Mouse (Mus musculus): ENCODE results near the gene Col18a1. TPM values are rescaled to one million over a fixed set of nuclear protein-coding genes. Genes with fewer than 3 reads are reported as not detected.

The Col18a1 gene
- total RNA-seq, 1 experiment, result 414 TPM

GRCm38 (mm10) chr10:77099777-77100176 is 66.6 kb downstream of the Col18a1 start:
- in situ Hi-C loops (cut with MboI; ENCODE audit: low sequenced_read_pairs in 2 of 2, unreplicated experiment in 2 of 2), result no loop called here
- no peak for TF ChIP-seq ZNF384 (IDR thresholded peaks at IDR 0.05; ENCODE audit: low read depth, low read length)
- no peak for TF ChIP-seq MAFK (IDR thresholded peaks at IDR 0.05; ENCODE audit: insufficient read depth, low read depth, low read length)
- no peak for TF ChIP-seq ZC3H11A (IDR thresholded peaks at IDR 0.05; ENCODE audit: borderline replicate concordance, low read depth, low read length)
- TF ChIP-seq HCFC1 (IDR thresholded peaks at IDR 0.05; ENCODE audit: borderline replicate concordance, insufficient read depth, low read length), result no peak
- no peak for TF ChIP-seq CHD2 (IDR thresholded peaks at IDR 0.05; ENCODE audit: low read depth, low read length)
- peaks cover 21% of the 10 kb centered on the region for H3K36me3 ChIP-seq (ENCODE audit: control insufficient read depth, insufficient read depth, low read length, poor library complexity, severe bottlenecking)
- H3K4me1 ChIP-seq (ENCODE audit: control insufficient read depth in 2 of 2, insufficient read depth in 2 of 2, low read length in 2 of 2, poor library complexity in 1 of 2), result peaks cover 2 to 31% of the 10 kb centered on the region in 2 experiments; a peak in 2 of 4 replicates
- DNase-seq (ENCODE audit: low read depth, low spot score), result no peak
- H3K27ac ChIP-seq (ENCODE audit: insufficient read depth, low read depth, low read length, poor library complexity, severe bottlenecking), result no peak overlapping the region
- no peaks in the 10 kb centered on the region for H3K9me3 ChIP-seq (ENCODE audit: control insufficient read depth, insufficient read depth, low read depth, low read length)
- H3K9ac ChIP-seq (ENCODE audit: insufficient read depth, low read depth, low read length, poor library complexity, severe bottlenecking), result no peak overlapping the region
- H3K4me3 ChIP-seq (ENCODE audit: insufficient read depth in 1 of 2, low read depth in 1 of 2, low read length in 2 of 2, poor library complexity in 1 of 2, severe bottlenecking in 1 of 2), result no peak overlapping the region

DNA sequence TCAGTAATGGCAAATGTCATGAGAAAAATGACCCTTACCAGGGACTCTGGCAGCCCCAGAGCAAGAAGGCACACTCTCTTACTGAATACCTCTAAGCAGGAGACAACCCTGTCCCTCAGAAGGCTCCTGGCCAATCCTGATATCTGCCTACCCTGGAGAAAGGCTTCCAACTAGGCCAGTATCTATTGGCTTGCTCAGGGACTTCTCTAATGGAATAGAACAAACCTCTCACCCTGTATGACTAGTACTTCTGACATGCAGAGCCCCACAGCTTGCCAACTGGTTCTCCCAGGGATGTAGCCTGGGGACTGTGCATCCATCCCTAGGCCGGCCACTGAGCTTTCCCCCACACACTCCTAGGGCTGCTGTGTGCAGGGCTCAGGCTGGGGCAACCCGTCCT is 67.7 kb downstream of the Col18a1 start:
- peaks cover 28% of the 10 kb centered on the region for H3K36me3 ChIP-seq (ENCODE audit: control insufficient read depth, insufficient read depth, low read length, poor library complexity, severe bottlenecking)
- H3K9ac ChIP-seq (ENCODE audit: insufficient read depth, low read depth, low read length, poor library complexity, severe bottlenecking), result no peak overlapping the region
- DNase-seq (ENCODE audit: low read depth, low spot score), result no peak
- H3K4me3 ChIP-seq (ENCODE audit: insufficient read depth in 1 of 2, low read depth in 1 of 2, low read length in 2 of 2, poor library complexity in 1 of 2, severe bottlenecking in 1 of 2), result no peak overlapping the region
- no peak for TF ChIP-seq CHD2 (IDR thresholded peaks at IDR 0.05; ENCODE audit: low read depth, low read length)
- no peak for TF ChIP-seq HCFC1 (IDR thresholded peaks at IDR 0.05; ENCODE audit: borderline replicate concordance, insufficient read depth, low read length)
- TF ChIP-seq ZC3H11A (IDR thresholded peaks at IDR 0.05; ENCODE audit: borderline replicate concordance, low read depth, low read length), result no peak
- no peak for TF ChIP-seq ZNF384 (IDR thresholded peaks at IDR 0.05; ENCODE audit: low read depth, low read length)
- TF ChIP-seq MAFK (IDR thresholded peaks at IDR 0.05; ENCODE audit: insufficient read depth, low read depth, low read length), result no peak
- in situ Hi-C loops (cut with MboI; ENCODE audit: low sequenced_read_pairs in 2 of 2, unreplicated experiment in 2 of 2), result no loop called here
- no peak overlapping the region for H3K27ac ChIP-seq (ENCODE audit: insufficient read depth, low read depth, low read length, poor library complexity, severe bottlenecking)
- H3K4me1 ChIP-seq (ENCODE audit: control insufficient read depth in 2 of 2, insufficient read depth in 2 of 2, low read length in 2 of 2, poor library complexity in 1 of 2), result peaks cover 2 to 27% of the 10 kb centered on the region in 2 experiments; a peak in 2 of 4 replicates
- H3K9me3 ChIP-seq (ENCODE audit: control insufficient read depth, insufficient read depth, low read depth, low read length), result no peaks in the 10 kb centered on the region

- H3K27ac ChIP-seq (ENCODE audit: insufficient read depth, low read depth, low read length, poor library complexity, severe bottlenecking), result no peak overlapping the region
- DNase-seq (ENCODE audit: low read depth, low spot score), result no peak
- no peaks in the 10 kb centered on the region for H3K9me3 ChIP-seq (ENCODE audit: control insufficient read depth, insufficient read depth, low read depth, low read length)
- H3K9ac ChIP-seq (ENCODE audit: insufficient read depth, low read depth, low read length, poor library complexity, severe bottlenecking), result no peak overlapping the region
- peaks cover 28% of the 10 kb centered on the region for H3K36me3 ChIP-seq (ENCODE audit: control insufficient read depth, insufficient read depth, low read length, poor library complexity, severe bottlenecking)
- in situ Hi-C loops (cut with MboI; ENCODE audit: low sequenced_read_pairs in 2 of 2, unreplicated experiment in 2 of 2), result no loop called here
- H3K4me1 ChIP-seq (ENCODE audit: control insufficient read depth in 2 of 2, insufficient read depth in 2 of 2, low read length in 2 of 2, poor library complexity in 1 of 2), result peaks cover 2 to 27% of the 10 kb centered on the region in 2 experiments; a peak in 2 of 4 replicates
- H3K4me3 ChIP-seq (ENCODE audit: insufficient read depth in 1 of 2, low read depth in 1 of 2, low read length in 2 of 2, poor library complexity in 1 of 2, severe bottlenecking in 1 of 2), result no peak overlapping the region
- TF ChIP-seq ZNF384 (IDR thresholded peaks at IDR 0.05; ENCODE audit: low read depth, low read length), result no peak
- no peak for TF ChIP-seq CHD2 (IDR thresholded peaks at IDR 0.05; ENCODE audit: low read depth, low read length)
- no peak for TF ChIP-seq ZC3H11A (IDR thresholded peaks at IDR 0.05; ENCODE audit: borderline replicate concordance, low read depth, low read length)
- no peak for TF ChIP-seq HCFC1 (IDR thresholded peaks at IDR 0.05; ENCODE audit: borderline replicate concordance, insufficient read depth, low read length)
- no peak for TF ChIP-seq MAFK (IDR thresholded peaks at IDR 0.05; ENCODE audit: insufficient read depth, low read depth, low read length)
Measured at GRCm38 (mm10) chr10:77097890-77098200, 68.5 kb downstream of the Col18a1 start.

DNA sequence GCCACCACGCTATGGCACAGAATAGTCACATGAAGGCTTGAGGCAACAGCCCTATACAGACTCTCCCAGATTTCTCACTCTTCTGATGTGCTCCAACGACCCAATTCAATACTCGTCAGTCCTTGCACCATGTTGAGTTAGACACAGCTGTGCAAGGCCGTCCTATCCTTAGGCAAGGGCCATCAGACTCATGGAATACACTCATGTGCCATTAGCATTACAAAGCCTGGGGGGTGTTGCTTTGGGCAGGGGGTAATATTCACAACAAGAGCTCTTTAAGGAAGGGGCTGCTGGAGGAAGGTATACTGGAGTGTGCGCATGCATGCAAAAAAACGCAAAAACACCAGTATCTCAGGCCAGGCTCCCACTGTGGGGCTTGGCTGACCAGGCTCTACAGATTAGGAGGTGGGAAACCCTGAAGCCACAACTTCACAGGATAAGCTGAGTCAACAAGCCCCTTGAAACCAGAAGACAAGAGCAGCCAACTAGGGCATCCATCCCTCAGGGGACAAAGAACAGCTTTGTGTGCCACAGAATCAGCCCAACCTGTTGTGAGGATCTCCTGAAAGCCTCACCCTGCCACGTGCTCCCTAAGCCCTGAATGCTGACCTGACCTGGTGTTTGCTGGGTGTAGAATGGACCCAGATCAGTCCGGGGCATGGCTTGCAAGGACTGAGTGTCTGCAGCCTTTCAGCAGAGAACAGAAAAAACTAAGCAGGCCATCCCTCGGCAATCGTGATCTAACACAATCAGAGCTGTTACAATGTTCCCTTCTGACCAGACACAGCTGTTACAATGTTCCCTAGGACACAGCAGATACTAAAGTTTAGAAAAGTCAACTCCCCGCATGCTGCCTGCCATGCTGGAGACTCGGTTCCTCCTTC is 69.1 kb downstream of the Col18a1 start:
- no peak for DNase-seq (ENCODE audit: low read depth, low spot score)
- in situ Hi-C loops (cut with MboI; ENCODE audit: low sequenced_read_pairs in 2 of 2, unreplicated experiment in 2 of 2), result no loop called here
- TF ChIP-seq HCFC1 (IDR thresholded peaks at IDR 0.05; ENCODE audit: borderline replicate concordance, insufficient read depth, low read length) (no peak), CHD2 (IDR thresholded peaks at IDR 0.05; ENCODE audit: low read depth, low read length) (no peak), ZC3H11A (IDR thresholded peaks at IDR 0.05; ENCODE audit: borderline replicate concordance, low read depth, low read length) (no peak), MAFK (IDR thresholded peaks at IDR 0.05; ENCODE audit: insufficient read depth, low read depth, low read length) (no peak), ZNF384 (IDR thresholded peaks at IDR 0.05; ENCODE audit: low read depth, low read length) (no peak)
- Histone ChIP-seq H3K9ac (ENCODE audit: insufficient read depth, low read depth, low read length, poor library complexity, severe bottlenecking) (no peak overlapping the region), H3K4me1 (ENCODE audit: control insufficient read depth in 2 of 2, insufficient read depth in 2 of 2, low read length in 2 of 2, poor library complexity in 1 of 2) (peaks cover 2 to 27% of the 10 kb centered on the region in 2 experiments; a peak in 2 of 4 replicates), H3K4me3 (ENCODE audit: insufficient read depth in 1 of 2, low read depth in 1 of 2, low read length in 2 of 2, poor library complexity in 1 of 2, severe bottlenecking in 1 of 2) (no peak overlapping the region), H3K27ac (ENCODE audit: insufficient read depth, low read depth, low read length, poor library complexity, severe bottlenecking) (no peak overlapping the region), H3K36me3 (ENCODE audit: control insufficient read depth, insufficient read depth, low read length, poor library complexity, severe bottlenecking) (peaks cover 32% of the 10 kb centered on the region), H3K9me3 (ENCODE audit: control insufficient read depth, insufficient read depth, low read depth, low read length) (no peaks in the 10 kb centered on the region)

Data from ES-E14 (cell line).